Mouse (Mus musculus) left cerebral cortex, adult 2 months (tissue): ENCODE data around the gene Pxylp1. TPM values are rescaled to one million over a fixed set of nuclear protein-coding genes. Genes with fewer than 3 reads are reported as not detected.
A peak's percentile ranks its signal among the peaks of the same experiment; 100 is the strongest.

Experiments
- DNase-seq, 2 experiments: peaks; one replicate each; pipeline ENCODE4 v3.0.0; 2021 to 2022; ENCODE audit warnings: low spot score in 2 of 2, mixed read lengths in 1 of 2; ENCODE audit errors: extremely low spot score in 1 of 2
- H3K27ac ChIP-seq: fragments of 200-600 bp; 2 replicates; pipeline ENCODE4 v1.8.1; 2022
- H3K4me3 ChIP-seq: fragments of 200-600 bp; 2 replicates; pipeline ENCODE4 v1.8.1; 2022
- CTCF ChIP-seq: fragments of 200-600 bp; IDR thresholded peaks from 2 replicates; pipeline ENCODE4 v1.8.1; 2022; ENCODE audit warnings: antibody characterized with exemption, mild to moderate bottlenecking, moderate library complexity
- intact Hi-C: fragments of 180-260 bp; cut with DNase I; formaldehyde crosslinking; loops from one replicate; pipeline ENCODE4 v1.15.1; 2025
- total RNA-seq, 2 experiments: library from RNA; stranded (reverse); gene quantifications; 2 replicates each; pipeline ENCODE4 v1.2.3; 2021

Gene Pxylp1
- total RNA-seq, 2 experiments from 2014 or later = 17.7 to 19.5 TPM

- TF ChIP-seq CTCF = peak; percentile 88
- peak overlapping the region; percentile 91 for H3K27ac ChIP-seq
- intact Hi-C loops = loop anchor here (2.0 to 10.0 kb wide), 2 partner anchors 51 to 315 kb away; no protein-coding TSS in a partner anchor
- peak; percentile 86 to 88 for DNase-seq
- H3K4me3 ChIP-seq = peak overlapping the region; percentile 88
Measured at GRCm38 (mm10) chr9:96889345-96890021, 3.0 kb downstream of the Pxylp1 start.

- DNase-seq = peak; percentile 31 to 54
- Histone ChIP-seq H3K27ac (peak overlapping the region; percentile 91), H3K4me3 (peak overlapping the region; percentile 88)
- intact Hi-C loops = loop anchor here (2.0 to 10.0 kb wide), 2 partner anchors 50 to 314 kb away; no protein-coding TSS in a partner anchor
- no peak for TF ChIP-seq CTCF
Measured at GRCm38 (mm10) chr9:96888742-96889344, 3.6 kb downstream of the Pxylp1 start.

GRCm38 (mm10) chr9:96887954-96888353 lies 4.5 kb downstream of the Pxylp1 start:
- no peak for DNase-seq
- TF ChIP-seq CTCF = no peak
- intact Hi-C loops = loop anchor here (2.0 to 10.0 kb wide), 2 partner anchors 49 to 313 kb away; no protein-coding TSS in a partner anchor
- Histone ChIP-seq H3K4me3 (peak overlapping the region; percentile 88), H3K27ac (no peak overlapping the region)

- peak overlapping the region; percentile 88; the same call in 1 of the 2 replicates for H3K4me3 ChIP-seq
- H3K27ac ChIP-seq = no peak overlapping the region
- no peak for DNase-seq
- no peak for TF ChIP-seq CTCF
- intact Hi-C loops = loop anchor here (10.0 kb wide), 1 partner anchor 313 kb away; no protein-coding TSS in a partner anchor
Measured at GRCm38 (mm10) chr9:96887492-96887891, 5.0 kb downstream of the Pxylp1 start.

GRCm38 (mm10) chr9:96885781-96886180 lies 6.7 kb downstream of the Pxylp1 start:
- DNase-seq = no peak
- peak; percentile 58 for TF ChIP-seq CTCF
- intact Hi-C loops = loop anchor here (10.0 kb wide), 1 partner anchor 311 kb away; no protein-coding TSS in a partner anchor
- Histone ChIP-seq H3K4me3 (no peak overlapping the region), H3K27ac (no peak overlapping the region)

GRCm38 (mm10) chr9:96882496-96883265 lies 9.8 kb downstream of the Pxylp1 start:
- DNase-seq = no peak
- H3K4me3 ChIP-seq = no peak overlapping the region
- no peak overlapping the region for H3K27ac ChIP-seq

GRCm38 (mm10) chr9:96881901-96882300 lies 10.6 kb downstream of the Pxylp1 start:
- Histone ChIP-seq H3K4me3 (no peak overlapping the region), H3K27ac (no peak overlapping the region)
- TF ChIP-seq CTCF = no peak
- no peak for DNase-seq
- intact Hi-C loops = loop anchor here (10.0 kb wide), 1 partner anchor 307 kb away; no protein-coding TSS in a partner anchor

More at GRCm38 (mm10) chr9:96882496-96883265, 9.8 kb downstream of the Pxylp1 start:
- no peak for TF ChIP-seq CTCF
- intact Hi-C loops = loop anchor here (10.0 kb wide), 1 partner anchor 308 kb away; no protein-coding TSS in a partner anchor

GRCm38 (mm10) chr9:96879024-96879423 lies 13.4 kb downstream of the Pxylp1 start:
- no peak overlapping the region for H3K27ac ChIP-seq
- DNase-seq = no peak
- intact Hi-C loops = no loop called here
- no peak overlapping the region for H3K4me3 ChIP-seq
- TF ChIP-seq CTCF = no peak

- H3K27ac ChIP-seq = no peak overlapping the region
- DNase-seq = no peak
- intact Hi-C loops = no loop called here
- H3K4me3 ChIP-seq = no peak overlapping the region
- TF ChIP-seq CTCF = no peak
Measured at GRCm38 (mm10) chr9:96878464-96878863, 14.0 kb downstream of the Pxylp1 start.

GRCm38 (mm10) chr9:96875704-96876103 lies 16.8 kb downstream of the Pxylp1 start:
- intact Hi-C loops = no loop called here
- H3K4me3 ChIP-seq = no peak overlapping the region

GRCm38 (mm10) chr9:96873082-96873481 lies 19.4 kb downstream of the Pxylp1 start:
- TF ChIP-seq CTCF = peak; percentile 69
- DNase-seq = peak in 1 of 2 experiments; percentile 66
- no peak overlapping the region for H3K4me3 ChIP-seq
- no peak overlapping the region for H3K27ac ChIP-seq
- intact Hi-C loops = loop anchor here (2.0 to 5.0 kb wide), 2 partner anchors 34 to 201 kb away; no protein-coding TSS in a partner anchor

More at GRCm38 (mm10) chr9:96875704-96876103, 16.8 kb downstream of the Pxylp1 start:
- DNase-seq = no peak
- TF ChIP-seq CTCF = no peak
- H3K27ac ChIP-seq = no peak overlapping the region

GRCm38 (mm10) chr9:96870104-96870503 lies 22.4 kb downstream of the Pxylp1 start:
- no peak for DNase-seq
- intact Hi-C loops = loop anchor here (5.0 kb wide), 1 partner anchor 198 kb away; no protein-coding TSS in a partner anchor
- H3K4me3 ChIP-seq = no peak overlapping the region
- H3K27ac ChIP-seq = no peak overlapping the region
- TF ChIP-seq CTCF = no peak
